Mouse (Mus musculus) MEL (cell line): ENCODE results near the gene Acad12.

Experiments used
- BHLHE40 ChIP-seq: IDR thresholded peaks from 2 replicates; pipeline ENCODE4 v1.6.1; 2012; ENCODE audit warnings: low read depth, mild to moderate bottlenecking, inconsistent platforms, low read length, improper control_type of control experiment, borderline replicate concordance
- ETS1 ChIP-seq: IDR thresholded peaks from 2 replicates; pipeline ENCODE4 v1.6.1; 2012; ENCODE audit warnings: low read depth, mild to moderate bottlenecking, inconsistent platforms, low read length, improper control_type of control experiment, moderate library complexity
- NRF1 ChIP-seq: IDR thresholded peaks from 2 replicates; pipeline ENCODE4 v1.6.1; 2014; ENCODE audit warnings: low read depth, mild to moderate bottlenecking, inconsistent platforms, low read length, improper control_type of control experiment, moderate library complexity; ENCODE audit not compliant: poor library complexity, insufficient read depth, severe bottlenecking
- POLR2A ChIP-seq, 2 experiments: IDR thresholded peaks; 2 replicates each; pipeline ENCODE4 v1.6.1; 2011 to 2012; ENCODE audit warnings: low read length in 2 of 2, mild to moderate bottlenecking in 2 of 2, control low read depth in 1 of 2, improper control_type of control experiment in 1 of 2, low read depth in 1 of 2, moderate library complexity in 1 of 2; ENCODE audit not compliant: control insufficient read depth in 1 of 2, insufficient read depth in 1 of 2, poor library complexity in 1 of 2

DNA sequence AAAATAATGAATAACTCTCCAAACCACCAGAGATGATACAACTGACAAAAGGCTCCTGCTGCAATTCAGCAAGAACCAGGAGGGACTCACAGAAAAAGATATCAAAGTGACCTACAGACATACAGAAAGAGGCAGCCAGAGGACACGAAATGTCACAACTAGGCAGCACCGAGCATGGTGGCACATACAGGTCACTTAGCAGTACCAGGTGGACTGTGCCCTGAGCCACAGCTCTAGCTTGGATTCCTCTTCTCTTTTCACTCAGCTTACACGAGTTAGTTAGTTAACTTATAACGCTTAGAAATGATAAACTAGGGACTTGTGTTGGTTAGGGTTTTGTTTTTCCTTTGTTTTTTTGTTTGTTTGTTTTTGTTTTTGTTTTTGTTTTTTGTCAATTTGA lies 35.8 kb upstream of the Acad12 start:
- no peak for TF ChIP-seq POLR2A (IDR thresholded peaks at IDR 0.05; ENCODE audit: control insufficient read depth in 1 of 2, insufficient read depth in 1 of 2, low read depth in 1 of 2, low read length in 2 of 2, poor library complexity in 1 of 2)
- TF ChIP-seq BHLHE40: no peak
- no peak for TF ChIP-seq NRF1
- no peak for TF ChIP-seq ETS1
